Mouse (Mus musculus): Measurements from ENCODE around the gene Psen2.

The Psen2 gene

DNA sequence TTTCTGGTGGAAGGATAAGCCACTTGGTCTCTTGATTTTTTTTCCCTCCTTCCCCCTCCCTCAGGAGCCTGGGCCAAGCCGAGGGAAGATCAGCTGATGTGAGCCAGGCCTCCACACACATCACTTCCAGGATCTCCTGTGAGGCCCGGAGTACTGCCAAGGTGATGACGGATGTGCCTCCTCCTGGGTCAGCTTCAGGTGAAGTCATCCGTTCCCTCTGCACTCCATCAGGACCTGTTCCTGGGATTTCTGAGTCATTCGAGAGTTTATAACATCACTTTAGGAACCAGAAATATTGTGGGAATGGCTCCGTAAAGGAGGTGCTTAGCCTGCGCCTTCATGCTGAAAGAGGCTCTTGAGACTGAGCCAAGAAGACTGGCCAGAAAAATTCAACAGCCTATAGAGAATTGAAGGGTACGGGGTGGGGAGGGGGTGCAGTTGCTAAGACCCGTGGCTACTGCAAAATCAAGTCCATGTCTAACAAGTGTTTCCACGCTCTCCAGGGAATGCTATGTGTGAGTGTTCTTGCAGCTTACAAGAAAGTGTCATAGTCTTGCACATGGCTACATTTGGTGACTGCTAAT lies 11.6 kb upstream of the Psen2 start:
- in situ Hi-C loops (cut with MboI, MseI) = loop anchor here (5.0 kb wide), 2 partner anchors 37 to 132 kb away; no protein-coding TSS in a partner anchor

DNA sequence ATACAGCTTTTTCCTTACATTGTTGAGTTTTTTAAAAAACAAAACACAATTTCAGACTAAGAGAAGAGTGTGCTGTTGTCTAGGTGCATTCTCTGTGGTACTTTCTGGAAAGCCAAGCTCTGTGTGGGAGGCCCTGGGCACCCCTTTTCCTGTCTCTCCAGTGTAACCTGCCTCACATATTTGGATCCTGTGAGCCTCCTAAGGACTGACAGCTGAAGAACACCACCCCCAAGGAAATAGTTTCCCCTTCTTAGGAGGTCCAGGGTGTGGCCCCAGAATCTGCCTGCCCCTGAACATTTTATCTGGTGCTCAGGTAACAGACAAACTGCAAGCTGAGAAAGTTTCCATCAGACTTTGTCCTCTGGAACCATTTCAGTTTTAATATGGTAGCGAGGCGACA lies 5.8 kb upstream of the Psen2 start:
- in situ Hi-C loops (cut with MboI, MseI) = loop anchor here (5.0 kb wide), 1 partner anchor 63 kb away; the partner anchor contains the start of gene Itpkb

DNA sequence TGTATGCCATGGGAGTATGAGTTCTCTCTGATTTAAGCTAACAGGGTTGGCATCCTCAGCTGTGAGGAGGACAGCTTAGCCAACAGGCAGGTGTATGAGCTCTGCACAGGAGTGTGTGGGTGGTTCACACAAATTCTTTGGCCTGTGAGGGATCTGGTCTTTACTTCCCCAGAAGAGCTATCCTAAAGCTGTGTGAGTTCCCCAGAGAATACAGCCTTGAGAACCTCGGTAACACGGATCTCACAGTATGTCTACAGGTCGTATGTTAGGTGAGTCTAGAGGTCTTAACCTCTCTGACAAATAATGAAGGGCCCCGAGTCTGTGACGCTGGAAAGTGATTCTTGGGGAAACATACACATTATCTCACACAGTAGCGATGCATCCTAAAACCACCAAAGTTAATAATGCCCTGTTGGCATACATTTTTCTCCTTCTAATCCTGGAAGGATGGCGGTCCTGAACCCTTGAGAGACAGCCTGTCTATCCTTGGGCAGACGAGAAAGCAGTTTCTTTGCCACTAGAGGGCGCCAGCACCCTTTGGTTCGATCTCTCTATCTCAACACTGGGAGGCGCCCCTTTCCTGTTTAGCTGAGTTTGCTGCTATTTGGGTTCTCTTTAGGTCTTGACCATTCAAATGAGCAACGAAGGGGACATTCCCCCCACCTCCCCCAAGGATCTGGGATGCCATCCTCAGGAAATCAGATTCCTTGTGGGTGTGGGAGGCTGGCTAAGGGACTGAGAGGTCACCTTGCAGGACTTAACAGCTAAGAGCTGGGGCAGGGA lies 5.2 kb upstream of the Psen2 start:
- in situ Hi-C loops (cut with MboI, MseI) = loop anchor here (5.0 kb wide), 1 partner anchor 64 kb away; the partner anchor contains the start of gene Itpkb

DNA sequence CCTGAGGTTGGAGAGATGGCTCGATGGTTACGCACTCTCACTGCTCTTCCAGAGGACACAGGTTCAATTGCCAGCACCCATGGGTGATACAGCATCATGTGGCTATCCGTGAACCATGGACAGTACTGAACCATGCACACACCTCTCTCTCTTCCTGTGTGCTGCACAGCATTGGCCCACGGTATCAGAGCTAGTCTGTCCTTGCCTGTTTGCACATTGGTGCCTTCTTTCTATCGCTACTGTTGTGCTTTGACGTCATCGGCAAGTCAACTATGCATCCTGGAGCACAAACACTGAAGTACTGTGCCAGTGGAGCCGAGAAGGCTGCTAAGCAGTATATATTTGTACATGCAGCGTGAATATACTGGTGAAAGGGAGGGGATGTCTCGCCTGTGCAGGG lies 3.9 kb upstream of the Psen2 start:
- in situ Hi-C loops (cut with MboI, MseI) = loop anchor here (5.0 kb wide), 1 partner anchor 65 kb away; the partner anchor contains the start of gene Itpkb

DNA sequence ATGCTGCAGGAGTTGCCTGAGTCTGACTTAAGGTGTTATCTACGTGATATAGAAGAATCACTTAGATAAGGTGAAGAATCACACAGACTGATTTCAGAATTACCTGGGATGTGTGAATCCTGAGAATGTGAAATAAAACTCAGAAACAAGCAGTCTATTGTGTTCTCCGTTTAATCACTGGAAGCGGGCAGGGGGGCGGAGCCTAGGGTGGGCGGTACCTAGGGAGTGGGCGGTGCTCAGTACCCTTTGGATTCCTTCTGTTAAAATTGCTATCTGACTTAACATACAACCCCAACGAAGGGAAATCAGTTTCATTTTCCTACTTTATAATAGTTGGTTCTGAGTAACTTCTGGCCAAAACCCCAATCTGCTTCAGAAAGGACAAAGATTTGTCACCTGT lies 2.2 kb upstream of the Psen2 start:
- in situ Hi-C loops (cut with MboI, MseI) = loop anchor here (5.0 kb wide), 1 partner anchor 67 kb away; the partner anchor contains the start of gene Itpkb

DNA sequence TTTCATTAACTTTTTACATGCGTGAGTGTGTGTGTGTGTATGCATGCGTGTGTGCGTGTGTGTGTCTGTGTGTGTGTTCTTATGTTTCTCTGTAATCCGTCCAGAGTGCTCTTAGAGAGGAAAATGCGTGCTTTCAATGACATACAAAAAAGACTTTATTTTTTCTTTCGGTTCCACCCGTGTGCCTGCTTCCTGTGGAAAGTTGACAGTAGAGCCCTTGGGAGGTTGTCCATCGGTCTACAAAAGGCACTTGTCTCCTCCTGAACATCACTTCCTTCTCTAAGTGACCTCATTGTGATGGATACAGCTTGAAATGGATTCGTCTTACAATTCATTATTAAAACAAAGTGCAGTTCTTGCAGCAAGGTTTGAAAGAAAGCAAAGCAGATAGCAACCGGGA lies 1.6 kb upstream of the Psen2 start:
- in situ Hi-C loops (cut with MboI, MseI) = loop anchor here (5.0 kb wide), 1 partner anchor 67 kb away; the partner anchor contains the start of gene Itpkb

DNA sequence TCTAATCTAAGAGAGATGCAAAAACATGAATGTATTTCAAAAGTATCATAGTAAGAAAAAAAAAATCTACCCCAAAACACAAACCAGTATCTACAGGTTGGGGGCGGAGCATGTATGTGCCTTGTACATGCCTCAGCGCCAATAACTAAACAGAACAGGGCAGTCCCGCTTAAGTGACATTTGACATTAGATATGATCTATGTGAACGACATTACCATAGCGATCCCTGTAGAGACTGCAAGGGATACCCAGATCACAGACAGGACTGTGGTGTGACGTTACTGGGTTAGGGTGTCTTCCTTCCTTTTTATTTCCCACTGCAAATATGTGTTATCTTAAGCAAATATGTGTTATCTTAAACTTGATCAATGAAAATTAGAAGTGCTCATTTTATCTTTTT lies 1.2 kb upstream of the Psen2 start:
- in situ Hi-C loops (cut with MboI, MseI) = no loop called here

DNA sequence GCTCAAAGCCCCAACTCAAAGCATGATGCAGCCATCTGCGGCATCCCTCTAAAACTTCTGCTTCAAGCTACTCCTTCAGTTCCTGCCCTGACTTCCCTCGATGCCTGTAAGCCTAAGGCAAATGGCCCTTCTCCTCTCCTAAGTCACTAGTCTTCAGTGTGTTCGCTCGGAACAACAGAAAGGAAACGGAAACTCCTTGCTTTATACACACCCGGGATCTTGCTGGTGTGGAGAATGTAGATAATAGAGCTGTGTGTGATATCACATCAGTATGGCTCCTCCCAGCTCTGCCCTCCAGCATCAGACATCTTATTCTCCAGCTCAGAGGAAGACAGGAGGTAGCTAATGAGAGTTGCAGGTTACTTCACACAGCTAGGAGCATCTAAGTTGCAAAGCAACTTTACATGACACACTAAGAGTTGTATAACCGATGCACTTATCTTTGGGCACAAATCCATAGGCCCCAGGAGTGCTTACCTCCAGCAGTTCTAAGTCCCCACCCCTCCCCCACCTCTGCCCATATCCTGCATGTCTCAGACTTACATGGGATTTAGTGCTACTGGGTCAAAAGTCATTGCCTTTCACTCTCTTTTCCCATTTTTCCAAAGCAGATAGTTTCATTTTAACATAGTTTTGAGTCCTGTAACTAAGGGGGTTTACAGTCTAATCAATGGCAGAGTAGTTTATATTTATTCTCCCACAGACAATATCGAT lies 1.2 kb downstream of the Psen2 start:
- in situ Hi-C loops (cut with MboI, MseI) = no loop called here

DNA sequence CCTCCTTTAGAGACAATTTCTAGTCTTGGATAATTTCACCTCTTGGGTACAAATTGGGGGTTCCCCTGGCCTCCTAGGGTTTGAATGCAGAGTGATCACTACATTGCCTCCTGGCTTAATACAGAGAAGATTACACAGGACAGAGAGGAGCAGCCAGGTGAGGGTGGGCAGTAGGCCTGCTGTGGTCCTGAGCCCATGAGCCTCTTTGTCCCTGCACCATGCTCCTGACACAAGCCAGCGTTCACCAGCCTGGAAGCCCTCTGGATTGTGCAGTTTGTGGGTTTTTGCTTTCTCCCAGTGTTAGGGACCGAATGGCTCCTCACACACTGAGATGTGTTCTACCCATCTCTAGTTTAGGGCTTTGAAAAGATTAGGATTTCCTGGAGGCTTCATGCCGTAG lies 1.8 kb downstream of the Psen2 start:
- in situ Hi-C loops (cut with MboI, MseI) = no loop called here

DNA sequence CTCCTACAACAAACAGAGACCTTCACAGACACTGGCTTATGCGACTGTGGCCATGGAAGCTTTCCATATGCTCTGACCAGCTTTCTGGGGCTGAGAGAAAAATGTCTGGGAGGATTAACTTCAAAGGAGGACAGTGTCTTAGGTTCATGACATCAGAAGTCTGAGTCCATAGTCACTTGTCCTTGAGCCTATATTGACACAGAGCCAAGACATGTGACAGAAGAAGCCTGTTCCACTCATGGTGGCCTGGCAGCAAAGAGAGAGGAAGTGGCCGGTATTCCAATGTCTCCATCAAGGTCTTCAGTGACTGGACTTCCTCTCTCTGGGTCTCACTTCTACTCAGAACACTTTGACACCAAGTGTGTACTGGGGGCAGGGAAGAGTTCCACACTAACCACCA lies 2.4 kb downstream of the Psen2 start:
- in situ Hi-C loops (cut with MboI, MseI) = no loop called here

DNA sequence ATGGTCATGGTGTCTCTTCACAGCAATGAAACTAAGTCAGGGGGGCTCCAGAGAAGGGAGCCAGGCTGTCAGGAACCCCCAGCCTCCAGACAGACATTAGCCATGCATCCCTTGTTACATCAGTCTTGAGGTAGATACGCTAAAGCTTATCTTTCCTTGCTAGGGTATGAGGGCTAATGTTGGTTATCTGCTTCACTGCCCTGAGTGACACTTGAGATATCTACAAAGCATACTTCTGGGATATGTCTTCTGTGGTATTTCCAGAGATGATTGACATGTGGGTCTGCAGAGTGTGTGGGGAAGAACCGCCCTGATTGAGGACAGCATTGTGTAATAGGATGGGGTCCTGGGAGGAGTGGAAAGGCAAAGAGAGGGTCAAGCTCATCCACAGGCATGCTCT lies 3.5 kb downstream of the Psen2 start:
- in situ Hi-C loops (cut with MboI, MseI) = no loop called here

DNA sequence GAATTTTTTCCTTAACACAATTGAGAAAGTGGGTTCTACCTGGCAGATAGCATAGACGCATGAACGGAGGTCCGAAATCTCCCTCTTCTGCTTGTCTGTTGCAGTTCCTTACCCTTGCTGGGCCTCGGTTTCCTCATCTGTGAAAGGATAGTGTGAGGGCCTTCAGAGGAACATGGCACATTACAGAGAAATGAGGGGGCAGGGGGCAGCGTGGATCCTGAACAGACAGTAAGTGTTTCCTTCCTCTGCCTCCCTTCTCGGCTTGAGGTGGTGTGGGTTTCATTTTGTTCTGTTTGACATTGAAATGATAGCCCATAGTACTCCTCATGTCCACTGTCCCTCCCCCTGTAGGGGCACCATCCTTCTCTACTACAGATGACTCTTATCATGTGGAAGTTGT lies 5.8 kb downstream of the Psen2 start:
- in situ Hi-C loops (cut with MboI, MseI) = no loop called here

DNA sequence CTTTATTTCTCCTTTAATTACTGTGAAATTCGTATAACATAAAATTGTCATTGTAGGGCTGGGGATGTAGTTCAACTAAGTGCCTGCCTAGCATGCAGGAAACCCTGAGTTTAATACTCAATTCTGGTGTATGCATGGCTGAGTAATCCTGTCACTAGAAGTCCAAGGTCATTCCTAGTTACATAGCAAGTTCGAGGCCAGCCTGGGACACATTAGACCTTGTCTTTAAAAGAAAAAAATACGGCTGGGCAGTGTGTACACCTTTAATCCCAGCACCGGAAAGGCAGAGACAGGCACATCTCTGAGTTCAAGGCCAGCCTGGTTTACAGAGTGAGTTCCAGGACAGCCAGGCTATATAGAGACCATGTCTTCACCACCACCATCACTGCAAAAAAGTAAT lies 6.4 kb downstream of the Psen2 start:
- in situ Hi-C loops (cut with MboI, MseI) = no loop called here

DNA sequence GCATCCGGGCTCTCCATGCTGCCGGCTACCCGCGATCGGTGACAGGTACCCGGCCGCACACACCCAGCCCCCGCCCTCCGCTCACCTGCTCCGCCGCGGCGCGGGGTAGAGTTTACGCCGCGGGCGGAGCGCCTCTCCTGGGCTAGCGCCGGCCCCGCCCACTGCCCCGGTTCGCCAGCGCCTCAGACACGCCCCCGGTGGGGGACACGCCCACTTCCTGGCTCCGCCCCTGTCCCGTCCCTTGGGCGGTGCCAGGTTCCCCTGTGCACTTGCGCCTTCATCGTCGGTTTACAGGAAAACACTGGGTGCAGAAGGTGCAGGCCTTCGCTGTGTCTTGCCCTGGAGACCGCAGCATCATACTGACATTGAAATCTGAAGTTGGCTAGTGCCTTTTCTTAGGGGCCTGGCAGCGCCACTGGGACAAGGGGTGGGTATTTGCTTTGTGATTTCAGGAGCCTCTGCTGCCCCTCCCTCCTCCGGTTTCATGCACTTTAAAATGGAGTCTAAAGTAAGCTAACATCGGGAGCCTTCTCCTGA lies 7.0 kb downstream of the Psen2 start:
- in situ Hi-C loops (cut with MboI, MseI) = no loop called here

DNA sequence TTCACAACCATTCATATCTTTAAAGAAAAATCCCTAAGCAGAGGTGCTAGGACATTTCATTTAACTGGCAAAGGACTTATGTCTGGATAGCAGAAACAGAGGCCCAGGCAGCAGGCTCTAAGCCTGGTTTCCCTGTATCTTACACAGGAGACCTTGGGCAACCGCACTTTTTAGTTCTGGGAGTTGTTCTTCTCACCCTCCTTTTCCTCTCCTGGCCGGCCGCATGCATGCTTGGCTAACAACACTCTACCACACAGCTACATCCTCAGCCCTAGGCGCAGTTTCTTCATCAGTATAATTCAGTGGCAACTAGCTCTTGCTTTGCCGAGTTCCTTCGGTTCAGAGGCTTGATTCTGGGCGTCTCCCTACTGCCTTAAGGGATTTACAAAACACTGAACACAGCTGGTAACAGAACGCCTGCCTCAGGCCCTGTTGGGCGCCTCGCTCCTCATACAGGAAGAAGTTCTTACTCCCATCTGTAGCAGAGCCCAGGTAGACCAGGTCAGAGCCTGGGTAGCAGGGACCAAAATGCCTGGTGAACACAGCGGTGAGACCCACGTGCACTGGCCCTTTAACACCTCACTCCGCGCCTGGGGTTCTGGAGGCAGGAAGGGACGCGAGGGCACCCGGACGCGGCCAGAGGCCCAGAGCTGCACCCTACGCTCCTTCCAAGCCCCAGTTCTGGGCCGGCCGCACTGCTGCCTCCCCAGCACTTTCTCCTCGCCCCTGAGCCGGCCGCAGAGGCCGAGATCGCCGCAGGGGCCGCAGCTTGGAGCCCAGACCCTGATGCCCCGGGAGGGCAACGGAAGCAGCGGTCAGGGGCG lies 7.7 kb downstream of the Psen2 start:
- in situ Hi-C loops (cut with MboI, MseI) = no loop called here

DNA sequence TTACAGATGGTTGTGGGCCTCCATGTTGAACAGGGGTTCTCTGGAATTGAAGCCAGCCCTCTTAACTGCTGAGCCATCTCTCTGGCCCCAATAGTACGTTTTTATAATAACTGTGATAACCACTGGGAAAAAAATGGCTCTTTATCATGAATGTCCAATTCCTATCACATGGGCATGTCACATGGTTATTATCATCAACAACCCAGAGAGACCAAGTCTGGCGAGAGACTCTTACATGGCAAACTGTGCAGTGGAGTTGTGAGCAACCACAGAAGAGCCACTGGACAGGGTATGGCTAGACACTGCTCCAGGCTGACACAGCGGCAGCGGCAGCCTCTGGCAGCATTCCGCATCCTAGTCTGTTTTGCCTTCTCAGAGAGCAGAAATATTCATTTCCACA lies 8.9 kb downstream of the Psen2 start:
- in situ Hi-C loops (cut with MboI, MseI) = no loop called here

DNA sequence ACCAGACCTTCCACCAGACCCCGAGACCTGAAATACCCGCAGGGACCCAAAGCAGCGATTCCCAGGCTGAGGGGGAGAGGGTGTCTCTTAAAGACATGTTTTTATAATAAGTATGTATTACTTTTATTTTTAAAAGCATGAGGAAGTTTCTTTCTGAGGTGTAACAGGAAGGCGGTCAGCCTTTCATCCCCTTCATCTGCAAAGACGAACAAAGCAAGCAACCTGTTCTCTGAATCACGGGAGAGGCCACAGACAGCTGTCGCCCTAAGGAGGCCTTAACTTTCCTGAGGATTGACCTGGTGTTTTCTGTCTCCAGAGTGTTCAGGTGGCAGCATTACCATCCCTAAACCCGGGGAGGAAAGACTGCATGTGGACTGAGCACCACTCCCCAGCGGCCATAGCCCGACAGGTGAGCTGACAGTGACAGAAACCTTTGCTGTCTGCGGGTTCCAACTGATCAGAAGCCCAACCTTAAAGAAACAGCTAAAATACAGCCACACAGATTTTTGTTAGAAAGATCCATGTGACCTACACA lies 10.5 kb downstream of the Psen2 start:
- in situ Hi-C loops (cut with MboI, MseI) = no loop called here

DNA sequence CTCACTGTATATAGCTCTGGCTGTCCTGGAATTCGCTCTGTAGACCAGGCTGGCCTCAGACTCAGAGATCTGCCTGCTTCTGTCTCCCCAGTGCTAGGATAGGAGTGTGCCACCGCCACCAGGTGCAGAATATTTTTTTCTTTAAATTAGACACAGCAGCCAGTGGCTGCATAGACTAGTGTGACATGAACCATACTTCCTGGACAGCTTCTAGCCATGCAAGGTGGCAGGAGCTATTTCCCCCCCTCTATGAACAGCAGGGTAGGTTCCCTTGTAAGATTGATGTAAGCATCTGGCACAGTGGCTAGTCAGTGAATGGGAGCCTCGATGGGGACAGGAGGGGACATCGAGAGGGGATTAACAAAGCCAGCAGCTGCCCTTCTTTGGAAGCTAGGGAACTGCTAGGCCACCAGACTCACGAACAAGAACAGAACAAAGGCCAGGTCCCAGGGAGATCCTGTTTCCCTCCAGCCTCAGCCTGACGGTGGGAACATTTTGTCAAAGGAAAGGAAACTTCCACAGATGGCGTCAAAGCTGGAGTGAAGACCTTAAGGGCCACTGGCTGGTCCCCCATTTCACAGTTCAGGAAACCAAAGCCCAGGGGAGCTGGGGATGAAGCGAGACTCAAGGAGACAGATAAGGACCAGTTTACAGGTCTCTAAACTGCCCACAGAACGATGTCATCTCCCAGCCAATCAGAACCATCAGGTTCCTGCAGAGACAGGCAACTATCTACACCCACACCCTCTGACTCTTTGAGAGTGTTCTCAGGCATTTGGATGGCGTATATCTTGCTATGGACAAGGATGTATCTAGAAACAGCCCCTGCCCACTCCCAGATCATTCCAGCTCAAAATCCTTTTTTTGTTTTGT lies 11.8 kb downstream of the Psen2 start:
- in situ Hi-C loops (cut with MboI, MseI) = no loop called here

DNA sequence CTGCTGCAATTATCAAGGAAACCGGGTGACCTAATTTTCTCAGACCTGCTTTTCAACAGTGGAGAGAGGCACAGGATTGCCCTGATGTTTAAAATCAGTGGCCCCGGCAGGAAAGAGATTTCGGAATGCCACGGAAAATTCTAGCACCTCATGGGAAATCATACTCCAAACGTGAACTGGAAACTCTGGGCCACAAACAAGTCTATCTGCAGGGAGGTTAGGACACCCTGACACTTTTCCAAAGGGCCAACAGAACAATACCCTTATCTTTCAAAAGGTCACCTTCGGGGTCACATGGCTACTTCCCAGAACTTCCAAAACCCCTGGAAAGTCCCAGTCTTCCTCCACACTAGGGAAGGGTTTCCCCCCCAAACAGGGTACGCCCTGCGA lies 12.8 kb downstream of the Psen2 start:
- in situ Hi-C loops (cut with MboI, MseI) = no loop called here
